Mouse (Mus musculus): ENCODE measurements at regions not wholly inside any gene's neighbourhood (a gene's known extent, or its start where the extent isn't known, plus 50 kb on each side); places are given as distances from the start of the nearest gene placed in this dataset.

DNA sequence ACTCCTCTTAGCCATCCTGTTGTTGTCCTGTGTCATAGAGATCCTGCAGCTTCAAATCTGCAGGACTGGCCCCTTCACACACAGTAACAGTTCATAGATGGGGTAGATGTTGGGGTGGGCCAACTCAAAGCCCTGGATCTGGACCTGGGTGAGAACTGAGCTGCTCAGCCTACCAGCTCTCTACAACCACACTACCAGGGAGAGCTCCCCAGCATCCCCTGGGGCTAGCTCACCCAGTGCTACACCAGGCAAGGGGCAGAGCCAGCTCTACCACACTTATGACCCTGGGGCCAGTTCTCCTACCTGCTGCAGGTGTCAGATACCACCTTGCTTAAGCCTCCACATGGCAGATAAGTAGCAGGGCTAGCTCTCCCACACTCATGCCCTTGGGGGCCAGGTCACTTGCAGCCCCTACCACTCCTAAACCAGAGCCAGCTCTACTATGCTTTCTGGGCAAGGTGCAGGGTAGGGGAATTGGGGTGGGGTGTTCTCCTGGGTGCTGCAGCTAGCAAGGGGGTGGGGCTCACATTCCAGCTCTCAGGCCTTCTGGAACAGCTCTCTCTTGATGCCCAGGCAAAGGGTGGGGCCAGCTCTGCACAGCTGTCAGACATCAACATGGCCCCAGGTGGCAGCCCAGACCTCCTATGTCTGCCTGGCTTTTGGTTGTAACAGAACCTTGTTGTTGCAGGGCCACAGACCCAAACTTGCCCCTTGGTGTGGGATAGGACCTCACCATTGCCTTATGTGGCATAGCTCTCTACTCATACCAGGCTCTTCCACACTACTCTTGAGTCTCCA is 62.4 kb upstream of the Tab2 start:
- DNase-seq: no peak

DNA sequence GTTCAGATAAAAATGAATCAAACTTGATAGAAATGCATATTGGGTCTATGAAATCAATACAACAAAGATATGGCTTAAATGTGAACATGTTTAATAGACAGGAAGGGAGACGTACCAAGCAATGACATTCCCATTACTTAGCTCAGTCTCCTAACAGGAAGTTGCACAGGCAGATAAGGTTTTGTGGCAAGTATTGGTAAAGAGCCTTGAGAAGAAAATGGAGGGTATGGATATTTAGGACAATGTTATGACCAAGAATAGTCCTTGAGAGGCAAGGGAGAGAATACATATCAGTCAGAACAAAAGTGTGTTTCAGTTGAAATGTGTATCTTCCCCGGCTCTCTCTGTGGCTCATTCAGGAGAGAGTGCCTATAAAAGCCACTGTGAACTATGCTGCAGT is 60.7 kb upstream of the Tab2 start:
- DNase-seq: no peak

DNA sequence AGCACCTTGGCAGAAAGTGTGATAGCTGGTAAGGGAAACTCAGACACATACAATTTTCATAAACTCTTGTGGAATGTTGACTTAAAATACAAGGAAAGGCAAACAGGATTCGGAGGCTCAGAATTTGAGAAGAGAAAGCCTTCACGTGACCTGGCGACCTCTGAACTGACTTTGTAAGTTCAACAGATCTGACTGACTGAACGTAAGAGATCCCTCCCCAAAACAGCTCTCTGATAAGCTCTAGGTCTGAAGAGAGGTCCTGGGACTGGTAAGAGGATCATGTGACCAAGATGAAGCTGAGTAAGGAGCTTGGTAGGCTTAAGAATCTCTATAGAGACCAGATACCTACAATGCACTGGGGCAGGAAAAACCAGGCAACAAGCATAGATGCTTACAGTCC is 55.7 kb upstream of the Tab2 start:
- DNase-seq: no peak

- DNase-seq: no peak
Observed at GRCm38 (mm10) chr10:8011138-8011537, 55.1 kb upstream of the Tab2 start.

- DNase-seq: no peak
Observed at GRCm38 (mm10) chr10:8009855-8010254, 53.8 kb upstream of the Tab2 start.

DNA sequence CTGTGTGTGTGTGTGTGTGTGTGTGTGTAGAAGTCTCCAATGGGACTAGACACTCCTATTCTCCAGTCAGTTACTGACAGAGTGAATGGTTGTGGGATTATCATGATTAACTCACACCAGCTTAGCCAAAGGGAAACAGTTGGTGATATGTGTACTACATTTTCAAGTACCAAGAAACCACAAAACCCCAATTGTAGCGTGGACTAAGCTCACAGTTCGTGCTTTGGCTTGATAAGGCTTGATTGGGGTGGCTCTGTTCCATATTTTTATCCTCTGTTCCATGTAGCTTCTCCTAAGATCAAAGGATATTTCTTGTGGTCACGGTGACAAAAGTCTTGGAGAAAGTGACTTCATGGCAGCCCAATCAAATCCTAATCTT is 51.9 kb upstream of the Tab2 start:
- DNase-seq: no peak

DNA sequence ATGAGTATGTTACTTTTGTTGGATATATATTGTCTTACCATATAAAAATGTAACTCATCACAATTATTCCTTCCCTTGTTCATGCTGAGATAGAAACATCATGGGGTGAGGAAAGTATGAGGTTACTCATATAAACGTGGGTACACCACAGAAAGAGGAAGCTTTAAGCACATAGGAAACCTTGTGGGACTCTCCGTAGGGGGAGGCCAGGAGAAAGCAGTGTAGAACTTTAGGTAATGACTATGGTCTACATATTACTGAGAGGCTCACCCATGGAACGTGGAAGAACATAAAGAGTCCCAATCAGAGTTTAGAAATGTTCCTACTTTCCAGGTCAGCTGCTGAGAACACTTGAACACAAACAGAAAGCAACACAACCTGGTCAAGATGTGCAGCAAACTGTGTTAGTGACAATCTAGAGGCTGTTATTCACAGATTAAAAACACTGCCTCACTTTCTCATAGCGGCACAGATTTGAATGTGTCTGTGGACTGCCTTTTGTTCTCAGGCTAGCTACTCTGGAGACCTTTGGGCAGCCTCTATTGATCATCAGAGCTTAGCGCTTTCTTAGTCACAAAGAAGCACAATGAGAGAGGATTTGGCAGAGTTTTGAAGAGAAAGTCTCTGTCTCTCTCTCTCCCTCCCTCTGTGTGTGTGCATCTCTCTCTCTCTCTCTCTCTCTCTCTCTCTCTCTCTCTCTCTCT is 51.4 kb upstream of the Tab2 start:
- DNase-seq: no peak
